Mouse (Mus musculus) myocyte (in vitro differentiated cells): ENCODE results near the gene Twf1. TPM values are rescaled to one million over a fixed set of nuclear protein-coding genes. Genes with fewer than 3 reads are reported as not detected.

Source experiments
- H3K27me3 ChIP-seq: one replicate; pipeline ENCODE4 v1.6.1; 2011; ENCODE audit not compliant: control insufficient read depth, insufficient read depth, insufficient read length
- H3K36me3 ChIP-seq: one replicate; pipeline ENCODE4 v1.6.1; 2011; ENCODE audit not compliant: control insufficient read depth, insufficient read depth
- H3K4me2 ChIP-seq: one replicate; pipeline ENCODE4 v1.6.1; 2011; ENCODE audit warnings: low read depth, control low read depth
- H3K4me3 ChIP-seq: one replicate; pipeline ENCODE4 v1.5.1; 2011; ENCODE audit warnings: mild to moderate bottlenecking, control low read depth, moderate library complexity
- H3K79me2 ChIP-seq: one replicate; pipeline ENCODE4 v1.6.1; 2011; ENCODE audit not compliant: control insufficient read depth, insufficient read depth
- H3ac ChIP-seq: one replicate; pipeline ENCODE4 v1.6.1; 2011; ENCODE audit not compliant: control insufficient read depth, insufficient read length
- CEBPB ChIP-seq: IDR thresholded peaks from 2 replicates; pipeline ENCODE4 v1.6.1; 2011; ENCODE audit warnings: mild to moderate bottlenecking, moderate library complexity; ENCODE audit not compliant: poor library complexity, insufficient read depth, severe bottlenecking
- E2F4 ChIP-seq: IDR thresholded peaks from one replicate; pipeline ENCODE4 v1.6.1; 2011; ENCODE audit warnings: mild to moderate bottlenecking, control low read depth, moderate library complexity; ENCODE audit not compliant: insufficient read depth
- MAX ChIP-seq: IDR thresholded peaks from one replicate; pipeline ENCODE4 v1.6.1; 2011; ENCODE audit warnings: low read depth, mild to moderate bottlenecking, control low read depth
- MYOD1 ChIP-seq, 3 experiments: IDR thresholded peaks; one replicate each; pipeline ENCODE4 v1.6.1; 2011; ENCODE audit warnings: control low read depth in 2 of 3, low read depth in 2 of 3, mild to moderate bottlenecking in 2 of 3, moderate library complexity in 1 of 3; ENCODE audit not compliant: insufficient read length in 2 of 3, control insufficient read depth in 1 of 3
- MYOG ChIP-seq, 3 experiments: IDR thresholded peaks; one replicate each; pipeline ENCODE4 v1.6.1; 2011; ENCODE audit warnings: control low read depth in 2 of 3, low read depth in 2 of 3, mild to moderate bottlenecking in 2 of 3; ENCODE audit not compliant: insufficient read length in 2 of 3, control insufficient read depth in 1 of 3, insufficient read depth in 1 of 3
- POLR2A ChIP-seq: IDR thresholded peaks from one replicate; pipeline ENCODE4 v1.6.1; 2011; ENCODE audit warnings: low read depth, mild to moderate bottlenecking, control low read depth, moderate library complexity; ENCODE audit not compliant: insufficient read length
- POLR2AphosphoS2 ChIP-seq: IDR thresholded peaks from one replicate; pipeline ENCODE4 v1.6.1; 2011; ENCODE audit warnings: low read depth, control low read depth; ENCODE audit not compliant: insufficient read length
- REST ChIP-seq: IDR thresholded peaks from one replicate; pipeline ENCODE4 v1.6.1; 2011; ENCODE audit warnings: mild to moderate bottlenecking, control low read depth, moderate library complexity; ENCODE audit not compliant: insufficient read depth, insufficient read length
- SRF ChIP-seq: IDR thresholded peaks from one replicate; pipeline ENCODE4 v1.6.1; 2011; ENCODE audit warnings: low read depth; ENCODE audit not compliant: control insufficient read depth, insufficient read length
- TCF12 ChIP-seq: IDR thresholded peaks from one replicate; pipeline ENCODE4 v1.6.1; 2011; ENCODE audit warnings: mild to moderate bottlenecking, control low read depth; ENCODE audit not compliant: poor library complexity, insufficient read depth, severe bottlenecking
- TCF3 ChIP-seq: IDR thresholded peaks from one replicate; pipeline ENCODE4 v1.6.1; 2011; ENCODE audit warnings: low read depth, control low read depth; ENCODE audit not compliant: insufficient read length
- USF1 ChIP-seq: IDR thresholded peaks from one replicate; pipeline ENCODE4 v1.6.1; 2011; ENCODE audit warnings: low read depth, mild to moderate bottlenecking, control low read depth, moderate library complexity
- polyA plus RNA-seq: library from polyadenylated mRNA; unstranded; fragments of >200 nt; fragmentation: generic; extraction: Trizol; gene quantifications from one replicate; pipeline ENCODE4 v1.2.1, GENCODE M21; 2012; ENCODE audit warnings: missing spikeins

Gene Twf1
- polyA plus RNA-seq, 1 experiment = 28.6 TPM

GRCm38 (mm10) chr15:94544844-94545243, 44.8 kb downstream of the Twf1 start:
- no peaks in the 10 kb centered on the region for H3K36me3 ChIP-seq
- no peak overlapping the region for H3K4me2 ChIP-seq
- no peaks in the 10 kb centered on the region for H3K27me3 ChIP-seq
- TF ChIP-seq MYOD1 (IDR thresholded peaks at IDR 0.05; ENCODE audit: control insufficient read depth in 1 of 3, insufficient read length in 2 of 3, low read depth in 2 of 3) (no peak), POLR2A (no peak), MYOG (IDR thresholded peaks at IDR 0.05; ENCODE audit: control insufficient read depth in 1 of 3, insufficient read depth in 1 of 3, insufficient read length in 2 of 3, low read depth in 2 of 3) (no peak), SRF (no peak), TCF3 (no peak)
- no peaks in the 10 kb centered on the region for H3K79me2 ChIP-seq
- no peak overlapping the region for H3K4me3 ChIP-seq
- H3ac ChIP-seq = no peak overlapping the region

- Histone ChIP-seq H3K79me2 (no peaks in the 10 kb centered on the region), H3K4me3 (peak overlapping the region; percentile 73), H3K36me3 (no peaks in the 10 kb centered on the region), H3K4me2 (peak overlapping the region; percentile 79), H3K27me3 (no peaks in the 10 kb centered on the region), H3ac (peak overlapping the region; percentile 22)
- no peak for TF ChIP-seq TCF3
- TF ChIP-seq CEBPB = no peak
- no peak for TF ChIP-seq TCF12
- TF ChIP-seq MYOG (IDR thresholded peaks at IDR 0.05; ENCODE audit: control insufficient read depth in 1 of 3, insufficient read depth in 1 of 3, insufficient read length in 2 of 3, low read depth in 2 of 3) = no peak
- TF ChIP-seq MYOD1 (IDR thresholded peaks at IDR 0.05; ENCODE audit: control insufficient read depth in 1 of 3, insufficient read length in 2 of 3, low read depth in 2 of 3) = no peak
- no peak for TF ChIP-seq E2F4
- TF ChIP-seq USF1 = no peak
Measured at GRCm38 (mm10) chr15:94544052-94544636, 45.5 kb downstream of the Twf1 start.

- Histone ChIP-seq H3K79me2 (no peaks in the 10 kb centered on the region), H3K36me3 (no peaks in the 10 kb centered on the region), H3K4me3 (peak within 1 kb of the TSS; percentile 73), H3ac (peak within 1 kb of the TSS; percentile 22), H3K27me3 (no peaks in the 10 kb centered on the region), H3K4me2 (peak within 1 kb of the TSS; percentile 84)
- TF ChIP-seq POLR2A (peak; percentile 84), SRF (no peak), POLR2AphosphoS2 (peak; percentile 66), E2F4 (no peak)
Measured at GRCm38 (mm10) chr15:94543409-94544051, 46.2 kb downstream of the Twf1 start, which contains the start of the genes Pus7l and Irak4. TSS of gene Pus7l (minus strand) at chr15:94543547. TSS of gene Irak4 (plus strand) at chr15:94543643.

GRCm38 (mm10) chr15:94542567-94543408, 46.9 kb downstream of the Twf1 start:
- peak; percentile 12 for TF ChIP-seq REST
- TF ChIP-seq MYOG (IDR thresholded peaks at IDR 0.05; ENCODE audit: control insufficient read depth in 1 of 3, insufficient read depth in 1 of 3, insufficient read length in 2 of 3, low read depth in 2 of 3) = no peak
- no peak for TF ChIP-seq POLR2AphosphoS2
- TF ChIP-seq CEBPB = no peak
- TF ChIP-seq MAX = peak; percentile 97
- TF ChIP-seq TCF3 = no peak
- no peak for TF ChIP-seq MYOD1 (IDR thresholded peaks at IDR 0.05; ENCODE audit: control insufficient read depth in 1 of 3, insufficient read length in 2 of 3, low read depth in 2 of 3)
- peak; percentile 78 for TF ChIP-seq USF1
- peak; percentile 56 for TF ChIP-seq POLR2A
- no peak for TF ChIP-seq TCF12
- H3K79me2 ChIP-seq = no peaks in the 10 kb centered on the region
- no peaks in the 10 kb centered on the region for H3K27me3 ChIP-seq
- H3K4me3 ChIP-seq = peak overlapping the region; percentile 73
- H3ac ChIP-seq = peak overlapping the region; percentile 22
- H3K4me2 ChIP-seq = peak overlapping the region; percentile 84
- no peaks in the 10 kb centered on the region for H3K36me3 ChIP-seq

- H3K4me3 ChIP-seq = no peak overlapping the region
- no peaks in the 10 kb centered on the region for H3K79me2 ChIP-seq
- no peak overlapping the region for H3ac ChIP-seq
- TF ChIP-seq MYOG (IDR thresholded peaks at IDR 0.05; ENCODE audit: control insufficient read depth in 1 of 3, insufficient read depth in 1 of 3, insufficient read length in 2 of 3, low read depth in 2 of 3) (no peak), MYOD1 (IDR thresholded peaks at IDR 0.05; ENCODE audit: control insufficient read depth in 1 of 3, insufficient read length in 2 of 3, low read depth in 2 of 3) (no peak), POLR2AphosphoS2 (no peak)
- H3K4me2 ChIP-seq = no peak overlapping the region
- H3K27me3 ChIP-seq = no peaks in the 10 kb centered on the region
- no peaks in the 10 kb centered on the region for H3K36me3 ChIP-seq
Measured at GRCm38 (mm10) chr15:94539296-94539695, 50.4 kb downstream of the Twf1 start.
